Mouse (Mus musculus): ENCODE data around the gene Rnf214. TPM values are rescaled to one million over a fixed set of nuclear protein-coding genes. Genes with fewer than 3 reads are reported as not detected.
A peak's percentile ranks its signal among the peaks of the same experiment; 100 is the strongest.

The Rnf214 gene
- polyA plus RNA-seq, 1 experiment from 2014 or later, result 77.0 TPM

GRCm38 (mm10) chr9:45938952-45939637 is 32.4 kb upstream of the Rnf214 start:
- Histone ChIP-seq H3K4me3 (ENCODE audit: low read depth, low read length) (no peak overlapping the region), H3K27me3 (ENCODE audit: control insufficient read depth, insufficient read depth, low read length) (no peaks in the 10 kb centered on the region), H3K9me3 (ENCODE audit: control insufficient read depth, low read depth, low read length) (no peaks in the 10 kb centered on the region), H3K36me3 (ENCODE audit: control insufficient read depth, insufficient read depth, low read length) (peaks cover 38% of the 10 kb centered on the region), H3K27ac (ENCODE audit: low read length) (no peak overlapping the region), H3K9ac (replicated peaks; ENCODE audit: low read depth, low read length) (no peak overlapping the region), H3K4me1 (ENCODE audit: control insufficient read depth, insufficient read depth, low read length) (peaks cover 9% of the 10 kb centered on the region), H3K4me2 (replicated peaks; ENCODE audit: low read depth, low read length) (no peak overlapping the region)
- 83% methylated on average over 15 of the region's 15 CpGs for WGBS
- ATAC-seq (ENCODE audit: insufficient number of reproducible peaks, insufficient read depth, low FRiP score, low read depth), result no peak

- no peak overlapping the region for H3K27ac ChIP-seq (ENCODE audit: low read length)
- H3K4me3 ChIP-seq (ENCODE audit: low read depth, low read length), result no peak overlapping the region
- 89% methylated on average over 8 of the region's 8 CpGs for WGBS
Observed at GRCm38 (mm10) chr9:45938088-45938487, 31.4 kb upstream of the Rnf214 start.

DNA sequence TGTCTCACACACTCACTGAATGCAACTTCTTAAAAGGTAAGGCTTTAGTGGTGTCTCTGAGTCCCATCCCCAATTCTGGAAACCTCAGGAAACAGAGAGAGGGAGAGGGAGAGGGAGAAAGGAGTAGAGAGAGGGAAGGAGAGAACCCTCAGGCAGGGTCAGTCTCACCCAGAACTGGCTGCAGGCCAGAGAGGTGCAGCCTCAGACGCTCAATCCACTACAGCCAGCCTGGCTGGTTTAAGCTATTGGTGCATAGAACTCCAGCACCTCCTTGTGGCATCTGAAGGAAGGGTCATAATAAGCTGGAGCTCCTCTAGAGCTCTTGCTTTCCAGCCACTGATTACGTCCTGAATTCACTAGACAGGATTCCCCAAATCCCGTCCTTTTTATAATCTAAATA is 30.2 kb upstream of the Rnf214 start:
- Histone ChIP-seq H3K27me3 (ENCODE audit: control insufficient read depth, insufficient read depth, low read length) (no peaks in the 10 kb centered on the region), H3K4me1 (ENCODE audit: control insufficient read depth, insufficient read depth, low read length) (peaks cover 16% of the 10 kb centered on the region), H3K4me3 (ENCODE audit: low read depth, low read length) (no peak overlapping the region), H3K4me2 (replicated peaks; ENCODE audit: low read depth, low read length) (no peak overlapping the region), H3K27ac (ENCODE audit: low read length) (peak overlapping the region; percentile 78), H3K36me3 (ENCODE audit: control insufficient read depth, insufficient read depth, low read length) (peaks cover 21% of the 10 kb centered on the region), H3K9me3 (ENCODE audit: control insufficient read depth, low read depth, low read length) (no peaks in the 10 kb centered on the region), H3K9ac (replicated peaks; ENCODE audit: low read depth, low read length) (0 out of 2 replicates have a peak overlapping the region, but pooled peaks have one; percentile 7)
- peak; percentile 74; the same call in 1 of the 2 replicates for ATAC-seq (ENCODE audit: insufficient number of reproducible peaks, insufficient read depth, low FRiP score, low read depth)
- 23% methylated on average over 3 of the region's 3 CpGs for WGBS

More at GRCm38 (mm10) chr9:45938088-45938487, 31.4 kb upstream of the Rnf214 start:
- H3K9ac ChIP-seq (replicated peaks; ENCODE audit: low read depth, low read length), result no peak overlapping the region
- H3K36me3 ChIP-seq (ENCODE audit: control insufficient read depth, insufficient read depth, low read length), result peaks cover 33% of the 10 kb centered on the region
- no peaks in the 10 kb centered on the region for H3K27me3 ChIP-seq (ENCODE audit: control insufficient read depth, insufficient read depth, low read length)
- ATAC-seq (ENCODE audit: insufficient number of reproducible peaks, insufficient read depth, low FRiP score, low read depth), result no peak
- no peaks in the 10 kb centered on the region for H3K9me3 ChIP-seq (ENCODE audit: control insufficient read depth, low read depth, low read length)
- no peak overlapping the region for H3K4me2 ChIP-seq (replicated peaks; ENCODE audit: low read depth, low read length)
- H3K4me1 ChIP-seq (ENCODE audit: control insufficient read depth, insufficient read depth, low read length), result peaks cover 11% of the 10 kb centered on the region

- no peaks in the 10 kb centered on the region for H3K27me3 ChIP-seq (ENCODE audit: control insufficient read depth, insufficient read depth, low read length)
- peak within 1 kb of the TSS; percentile 11 for H3K4me3 ChIP-seq (ENCODE audit: low read depth, low read length)
- H3K27ac ChIP-seq (ENCODE audit: low read length), result peak within 1 kb of the TSS; percentile 78
- ATAC-seq (ENCODE audit: insufficient number of reproducible peaks, insufficient read depth, low FRiP score, low read depth), result peak; percentile 77
- H3K9me3 ChIP-seq (ENCODE audit: control insufficient read depth, low read depth, low read length), result no peaks in the 10 kb centered on the region
- peak within 1 kb of the TSS; percentile 7; the same call in 1 of the 2 replicates for H3K9ac ChIP-seq (replicated peaks; ENCODE audit: low read depth, low read length)
- WGBS, result 3% methylated on average over 21 of the region's 21 CpGs
- peaks cover 14% of the 10 kb centered on the region for H3K36me3 ChIP-seq (ENCODE audit: control insufficient read depth, insufficient read depth, low read length)
- peaks cover 16% of the 10 kb centered on the region for H3K4me1 ChIP-seq (ENCODE audit: control insufficient read depth, insufficient read depth, low read length)
- H3K4me2 ChIP-seq (replicated peaks; ENCODE audit: low read depth, low read length), result peak within 1 kb of the TSS; percentile 49
Observed at GRCm38 (mm10) chr9:45935628-45936210, 29.0 kb upstream of the Rnf214 start, which contains the start of gene Tagln. Gene Tagln, minus strand, starts transcription at chr9:45936058.

- Histone ChIP-seq H3K27ac (ENCODE audit: low read length) (peak overlapping the region; percentile 55), H3K4me1 (ENCODE audit: control insufficient read depth, insufficient read depth, low read length) (peaks cover 16% of the 10 kb centered on the region), H3K4me2 (replicated peaks; ENCODE audit: low read depth, low read length) (peak overlapping the region; percentile 39), H3K9ac (replicated peaks; ENCODE audit: low read depth, low read length) (peak overlapping the region; percentile 28; the same call in 1 of the 2 replicates), H3K4me3 (ENCODE audit: low read depth, low read length) (0 out of 2 replicates have a peak overlapping the region, but pooled peaks have one; percentile 3), H3K9me3 (ENCODE audit: control insufficient read depth, low read depth, low read length) (no peaks in the 10 kb centered on the region), H3K27me3 (ENCODE audit: control insufficient read depth, insufficient read depth, low read length) (no peaks in the 10 kb centered on the region), H3K36me3 (ENCODE audit: control insufficient read depth, insufficient read depth, low read length) (peaks cover 14% of the 10 kb centered on the region)
- ATAC-seq (ENCODE audit: insufficient number of reproducible peaks, insufficient read depth, low FRiP score, low read depth), result no peak
- 53% methylated on average over 11 of the region's 11 CpGs for WGBS
Observed at GRCm38 (mm10) chr9:45932571-45933415, 26.1 kb upstream of the Rnf214 start.

- Histone ChIP-seq H3K9ac (replicated peaks; ENCODE audit: low read depth, low read length) (no peak overlapping the region), H3K27me3 (ENCODE audit: control insufficient read depth, insufficient read depth, low read length) (no peaks in the 10 kb centered on the region), H3K9me3 (ENCODE audit: control insufficient read depth, low read depth, low read length) (no peaks in the 10 kb centered on the region), H3K4me1 (ENCODE audit: control insufficient read depth, insufficient read depth, low read length) (peaks cover 16% of the 10 kb centered on the region), H3K4me3 (ENCODE audit: low read depth, low read length) (no peak overlapping the region), H3K27ac (ENCODE audit: low read length) (peak overlapping the region; percentile 55), H3K36me3 (ENCODE audit: control insufficient read depth, insufficient read depth, low read length) (peaks cover 22% of the 10 kb centered on the region), H3K4me2 (replicated peaks; ENCODE audit: low read depth, low read length) (peak overlapping the region; percentile 39; the same call in 1 of the 2 replicates)
- no peak for ATAC-seq (ENCODE audit: insufficient number of reproducible peaks, insufficient read depth, low FRiP score, low read depth)
- 54% methylated on average over 1 of the region's 1 CpGs for WGBS
Observed at GRCm38 (mm10) chr9:45931958-45932357, 25.2 kb upstream of the Rnf214 start.

GRCm38 (mm10) chr9:45929285-45929684 is 22.6 kb upstream of the Rnf214 start:
- 86% methylated on average over 5 of the region's 5 CpGs for WGBS
- peaks cover 30% of the 10 kb centered on the region for H3K36me3 ChIP-seq (ENCODE audit: control insufficient read depth, insufficient read depth, low read length)

DNA sequence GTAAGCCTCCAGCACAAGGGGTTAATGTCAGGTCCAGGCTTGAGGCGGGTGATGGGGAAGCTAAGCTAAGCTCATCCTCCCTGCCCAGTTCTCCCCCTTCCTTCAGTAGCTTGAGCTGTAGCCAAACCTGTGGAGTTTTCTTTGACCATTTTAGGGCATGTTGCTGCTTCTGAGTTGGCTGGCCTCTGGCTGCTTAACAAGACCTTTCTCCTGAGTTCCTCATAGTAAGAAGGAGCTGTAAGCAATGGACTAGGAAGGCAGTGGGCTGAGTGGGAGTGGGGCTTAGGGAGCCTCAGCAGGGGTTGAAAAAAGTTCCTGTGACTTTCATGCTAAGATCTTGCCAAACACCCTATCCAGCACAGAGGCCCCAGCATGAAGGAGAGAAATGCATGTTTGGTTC is 13.2 kb upstream of the Rnf214 start:
- H3K4me3 ChIP-seq (ENCODE audit: low read depth, low read length), result no peak overlapping the region
- WGBS, result 74% methylated on average over 1 of the region's 1 CpGs
- peak overlapping the region; percentile 78 for H3K27ac ChIP-seq (ENCODE audit: low read length)
- H3K36me3 ChIP-seq (ENCODE audit: control insufficient read depth, insufficient read depth, low read length), result peaks cover 39% of the 10 kb centered on the region
- no peaks in the 10 kb centered on the region for H3K9me3 ChIP-seq (ENCODE audit: control insufficient read depth, low read depth, low read length)
- ATAC-seq (ENCODE audit: insufficient number of reproducible peaks, insufficient read depth, low FRiP score, low read depth), result peak; percentile 53; the same call in 1 of the 2 replicates
- H3K4me2 ChIP-seq (replicated peaks; ENCODE audit: low read depth, low read length), result no peak overlapping the region
- no peaks in the 10 kb centered on the region for H3K27me3 ChIP-seq (ENCODE audit: control insufficient read depth, insufficient read depth, low read length)
- no peaks in the 10 kb centered on the region for H3K4me1 ChIP-seq (ENCODE audit: control insufficient read depth, insufficient read depth, low read length)
- no peak overlapping the region; the same call in 1 of the 2 replicates for H3K9ac ChIP-seq (replicated peaks; ENCODE audit: low read depth, low read length)

More at GRCm38 (mm10) chr9:45929285-45929684, 22.6 kb upstream of the Rnf214 start:
- Histone ChIP-seq H3K27ac (ENCODE audit: low read length) (no peak overlapping the region), H3K4me1 (ENCODE audit: control insufficient read depth, insufficient read depth, low read length) (peaks cover 8% of the 10 kb centered on the region; the same call in 1 of the 2 replicates), H3K9me3 (ENCODE audit: control insufficient read depth, low read depth, low read length) (no peaks in the 10 kb centered on the region), H3K4me2 (replicated peaks; ENCODE audit: low read depth, low read length) (no peak overlapping the region), H3K27me3 (ENCODE audit: control insufficient read depth, insufficient read depth, low read length) (no peaks in the 10 kb centered on the region), H3K4me3 (ENCODE audit: low read depth, low read length) (no peak overlapping the region), H3K9ac (replicated peaks; ENCODE audit: low read depth, low read length) (no peak overlapping the region)
- no peak for ATAC-seq (ENCODE audit: insufficient number of reproducible peaks, insufficient read depth, low FRiP score, low read depth)

Measured in stomach, embryonic 14.5 days (tissue).